Mouse (Mus musculus) small intestine, adult 2 months (tissue): ENCODE results near the gene Cdk14. TPM values are rescaled to one million over a fixed set of nuclear protein-coding genes. Genes with fewer than 3 reads are reported as not detected.

ENCODE experiments used
- H3K27ac ChIP-seq: fragments of 200-500 bp; 2 replicates; pipeline ENCODE4 v1.5.1; 2012; ENCODE audit warnings: low read depth, low read length, control low read depth, inconsistent platforms; ENCODE audit not compliant: insufficient read depth
- H3K27me3 ChIP-seq: fragments of 200-500 bp; 2 replicates; pipeline ENCODE4 v1.6.1; 2012; ENCODE audit warnings: mild to moderate bottlenecking, moderate library complexity, low read length, inconsistent platforms; ENCODE audit not compliant: control insufficient read depth, insufficient read depth
- H3K36me3 ChIP-seq: fragments of 200-500 bp; 2 replicates; pipeline ENCODE4 v1.6.1; 2012; ENCODE audit warnings: mild to moderate bottlenecking, low read length, control low read depth, inconsistent platforms; ENCODE audit not compliant: control insufficient read depth, insufficient read depth
- H3K4me1 ChIP-seq: fragments of 200-500 bp; 2 replicates; pipeline ENCODE4 v1.6.1; 2012; ENCODE audit warnings: low read length, inconsistent platforms, mixed read lengths; ENCODE audit not compliant: control insufficient read depth, insufficient read depth, insufficient read length
- H3K4me3 ChIP-seq: fragments of 200-500 bp; 2 replicates; pipeline ENCODE4 v1.5.1; 2012; ENCODE audit warnings: low read depth, mild to moderate bottlenecking, control low read depth, inconsistent platforms, low read length, moderate library complexity
- CTCF ChIP-seq: fragments of 200-500 bp; IDR thresholded peaks from 2 replicates; pipeline ENCODE4 v1.5.1; 2012; ENCODE audit warnings: low read depth, mild to moderate bottlenecking, control low read depth, inconsistent platforms, low read length, moderate library complexity, mixed read lengths; ENCODE audit not compliant: insufficient replicate concordance, insufficient read length; ENCODE audit errors: extremely low read depth
- POLR2A ChIP-seq: fragments of 200-500 bp; IDR thresholded peaks from 2 replicates; pipeline ENCODE4 v1.6.1; 2012; ENCODE audit warnings: low read depth, mild to moderate bottlenecking, control low read depth, inconsistent platforms, low read length, moderate library complexity
- WGBS: fragments of 180-500 bp; shearing (Covaris S2); methylation state at CpG from one replicate; pipeline ENCODE4 v1.1.7; 2018; 5-methylcytosine and 5-hydroxymethylcytosine counted together
- polyA plus RNA-seq: library from polyadenylated mRNA; depleted of rRNA; stranded (reverse); fragments of >200 nt; gene quantifications from 2 replicates; pipeline ENCODE4 v1.2.3, GENCODE M21; 2012

Cdk14 gene
- polyA plus RNA-seq, 1 experiment, result 0.37 TPM

DNA sequence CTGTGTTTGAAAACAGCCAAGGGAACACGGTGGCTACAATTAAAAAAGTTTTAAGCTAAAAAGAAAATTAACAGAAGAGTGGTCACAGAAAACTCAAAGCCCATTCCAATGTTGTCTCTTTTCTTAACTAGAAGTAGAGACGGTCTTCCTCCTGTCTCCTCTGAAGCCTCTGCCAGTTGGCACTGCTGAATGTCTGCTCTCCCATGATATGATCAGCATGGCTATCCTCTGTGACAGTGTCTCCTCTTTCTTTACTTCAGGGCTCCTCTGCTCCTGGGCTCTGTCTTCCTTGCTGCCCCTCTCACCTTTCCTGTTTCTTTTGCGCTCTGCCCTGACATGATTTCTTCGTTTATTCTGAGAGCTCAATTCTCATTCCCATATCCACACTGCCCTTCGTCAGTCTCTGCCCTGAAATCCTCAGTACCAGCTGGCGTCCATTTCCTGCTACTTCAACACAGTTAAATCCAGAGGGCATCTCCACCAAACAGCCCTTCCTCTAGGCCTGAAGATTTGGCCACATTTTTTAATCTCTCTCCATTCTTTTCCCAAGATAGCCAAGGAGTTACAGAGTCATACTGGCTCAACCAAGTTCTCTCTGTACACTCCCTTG is 567.3 kb downstream of the Cdk14 start:
- no peak overlapping the region; the same call in 1 of the 2 replicates for H3K27ac ChIP-seq

DNA sequence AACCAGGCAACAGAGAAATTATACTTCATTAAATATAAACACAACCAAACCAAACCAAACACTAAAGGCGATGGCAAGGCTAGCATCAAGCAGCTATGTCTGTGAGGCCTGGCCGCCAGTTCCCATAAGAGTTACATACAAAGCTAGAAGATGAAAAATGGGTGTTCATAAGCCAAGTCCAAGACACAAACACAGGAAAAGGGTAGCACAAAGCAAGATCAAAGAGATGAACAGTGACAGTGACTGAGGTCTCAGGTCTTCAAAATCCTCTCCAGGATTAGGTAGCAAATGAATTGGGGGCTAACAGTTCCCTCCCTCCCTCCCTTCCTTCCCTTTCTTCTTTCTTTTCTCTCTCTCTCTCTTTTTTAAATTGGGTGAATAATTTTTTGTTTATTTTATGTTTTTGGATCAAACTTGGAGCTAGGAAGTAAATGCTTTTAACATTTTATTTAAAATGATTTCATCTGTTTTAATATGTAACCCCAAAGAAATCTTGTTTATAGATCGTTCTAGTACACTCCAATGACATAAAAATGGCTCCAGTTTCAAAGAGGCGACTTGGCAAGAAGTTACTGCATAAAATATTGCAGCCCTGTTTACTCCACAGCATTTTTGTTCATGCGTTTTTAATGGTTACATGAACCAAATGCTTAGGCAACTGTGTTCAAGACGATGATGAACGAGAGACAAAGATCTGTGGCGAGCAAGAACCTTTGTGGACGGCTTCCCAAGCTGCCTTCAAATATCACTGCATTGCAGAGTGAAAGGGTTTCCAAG is 568.0 kb downstream of the Cdk14 start:
- no peak overlapping the region for H3K4me3 ChIP-seq
- H3K27ac ChIP-seq, result no peak overlapping the region
- no peaks in the 10 kb centered on the region for H3K36me3 ChIP-seq
- no peaks in the 10 kb centered on the region for H3K27me3 ChIP-seq
- 77% methylated on average over 9 of the region's 9 CpGs for WGBS
- H3K4me1 ChIP-seq, result no peaks in the 10 kb centered on the region
- TF ChIP-seq POLR2A (no peak), CTCF (no peak)

More for the DNA sequence above, 567.3 kb downstream of the Cdk14 start:
- Histone ChIP-seq H3K4me1 (no peaks in the 10 kb centered on the region), H3K27me3 (no peaks in the 10 kb centered on the region), H3K36me3 (no peaks in the 10 kb centered on the region), H3K4me3 (no peak overlapping the region)
- TF ChIP-seq CTCF (no peak), POLR2A (no peak)
- 68% methylated on average over 6 of the region's 6 CpGs for WGBS

DNA sequence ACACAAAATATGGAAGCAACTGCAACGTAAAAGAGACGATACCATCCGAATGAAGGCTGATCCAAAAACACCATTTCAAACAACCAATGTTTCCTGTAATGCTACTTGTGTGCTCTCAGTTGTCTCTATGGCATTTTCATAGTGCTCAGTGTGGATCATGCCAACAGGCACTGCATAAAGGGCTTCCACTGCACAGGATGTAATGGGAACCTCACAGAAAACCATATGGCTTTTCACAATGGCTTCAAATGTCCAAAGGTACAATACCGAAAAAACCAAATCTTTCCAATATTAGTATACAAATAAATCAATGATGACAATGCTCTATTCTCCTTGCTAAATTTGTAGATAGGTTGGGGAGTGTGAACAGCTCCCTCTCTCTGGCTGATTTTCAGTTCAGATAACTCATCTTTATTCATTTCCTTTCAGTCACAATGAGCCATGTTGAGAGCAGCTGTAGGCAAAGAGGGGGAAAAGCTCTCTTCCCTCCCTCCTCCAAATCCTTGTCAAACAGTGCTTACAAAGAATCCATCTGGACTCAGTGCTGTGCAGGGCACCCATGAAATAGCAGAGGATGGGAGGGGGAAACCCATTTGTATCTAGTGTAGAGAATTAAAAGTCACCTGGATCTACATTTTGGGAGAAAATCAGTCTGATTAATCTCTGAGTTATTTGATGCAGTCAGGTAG is 568.7 kb downstream of the Cdk14 start:
- Histone ChIP-seq H3K4me3 (no peak overlapping the region), H3K27me3 (no peaks in the 10 kb centered on the region; the same call in 1 of the 2 replicates), H3K27ac (no peak overlapping the region), H3K36me3 (no peaks in the 10 kb centered on the region), H3K4me1 (no peaks in the 10 kb centered on the region)
- WGBS, result 92% methylated on average over 4 of the region's 4 CpGs
- no peak for TF ChIP-seq CTCF
- TF ChIP-seq POLR2A, result no peak

DNA sequence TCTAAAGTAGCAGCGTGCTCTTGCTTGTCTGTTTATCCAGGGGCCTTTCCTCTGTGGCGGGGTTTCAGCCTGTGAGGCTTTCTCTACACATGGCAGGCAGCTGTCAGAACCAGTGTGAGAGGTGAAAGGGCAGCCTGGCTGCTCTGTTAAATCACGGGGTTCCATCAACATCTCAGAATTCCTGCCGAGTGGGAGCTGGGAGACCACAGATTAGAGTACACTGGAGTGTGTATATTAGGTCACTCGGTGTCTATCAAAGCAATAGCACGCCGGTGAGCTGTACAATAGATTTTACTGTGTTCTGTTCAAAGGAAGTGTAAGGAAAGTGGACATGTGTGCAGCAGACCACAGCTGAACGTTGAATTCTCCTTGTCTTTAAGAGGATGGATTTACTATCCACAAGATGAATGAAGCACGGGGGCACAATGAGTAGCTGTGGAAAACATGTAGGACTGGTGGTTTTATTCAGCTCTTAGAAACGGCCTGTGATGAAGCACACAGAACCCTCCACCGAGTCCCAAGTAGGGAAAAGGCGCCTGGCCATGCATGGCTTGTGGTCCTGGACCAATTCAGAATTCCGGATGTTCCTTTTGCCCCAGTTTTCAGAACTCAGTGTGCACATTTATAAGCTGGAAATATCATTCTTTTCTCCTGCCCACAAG is 585.2 kb downstream of the Cdk14 start:
- TF ChIP-seq POLR2A (no peak), CTCF (no peak)
- no peaks in the 10 kb centered on the region for H3K36me3 ChIP-seq
- H3K4me1 ChIP-seq, result no peaks in the 10 kb centered on the region
- H3K27ac ChIP-seq, result no peak overlapping the region
- H3K27me3 ChIP-seq, result no peaks in the 10 kb centered on the region
- H3K4me3 ChIP-seq, result no peak overlapping the region
- WGBS, result 51% methylated on average over 13 of the region's 13 CpGs

DNA sequence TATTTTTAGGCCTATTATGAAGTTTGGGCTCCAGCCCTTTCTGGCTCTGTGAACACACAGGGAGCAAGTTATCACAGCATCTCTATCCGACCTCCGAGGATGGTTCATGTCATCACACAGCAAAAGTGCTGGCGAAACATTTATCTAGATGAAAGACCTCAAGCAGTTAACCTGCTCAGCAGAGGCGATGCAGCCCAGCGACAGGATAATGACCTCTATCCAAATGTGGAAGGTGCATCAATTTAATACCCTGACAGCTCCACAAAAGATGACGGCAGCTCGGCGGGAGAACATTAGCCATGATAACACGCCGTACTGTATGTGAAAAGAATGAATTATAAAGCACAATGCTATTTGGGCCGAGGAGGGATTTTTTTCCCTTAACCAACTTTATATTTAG is 586.2 kb downstream of the Cdk14 start:
- H3K27ac ChIP-seq, result no peak overlapping the region
- no peak overlapping the region for H3K4me3 ChIP-seq
- no peak for TF ChIP-seq POLR2A
- 83% methylated on average over 11 of the region's 11 CpGs for WGBS
- H3K36me3 ChIP-seq, result no peaks in the 10 kb centered on the region
- H3K27me3 ChIP-seq, result no peaks in the 10 kb centered on the region
- no peaks in the 10 kb centered on the region for H3K4me1 ChIP-seq

DNA sequence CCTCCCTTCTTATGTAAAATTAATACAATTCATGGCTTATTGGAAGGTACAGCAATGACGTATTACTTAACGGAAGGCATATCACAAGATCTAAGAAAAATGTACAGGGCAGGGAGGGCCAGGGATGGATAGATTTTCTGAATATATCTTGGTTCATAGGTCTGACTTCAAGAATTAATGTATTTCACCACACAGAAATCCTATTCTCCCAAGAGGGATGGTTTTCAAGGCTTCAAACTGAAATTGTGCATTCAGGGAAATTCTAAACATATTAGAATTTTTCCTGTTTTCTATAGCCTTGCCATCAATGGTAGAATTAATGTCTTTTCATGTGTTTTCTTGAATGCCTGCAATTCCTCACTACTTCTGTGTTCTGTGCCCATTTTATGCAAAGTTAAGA is 593.2 kb downstream of the Cdk14 start:
- H3K27me3 ChIP-seq, result no peaks in the 10 kb centered on the region
- no peaks in the 10 kb centered on the region for H3K36me3 ChIP-seq
- 88% methylated on average over 2 of the region's 2 CpGs for WGBS
- H3K4me3 ChIP-seq, result no peak overlapping the region
- no peak overlapping the region for H3K27ac ChIP-seq
- TF ChIP-seq POLR2A (no peak), CTCF (no peak)
- no peaks in the 10 kb centered on the region for H3K4me1 ChIP-seq

DNA sequence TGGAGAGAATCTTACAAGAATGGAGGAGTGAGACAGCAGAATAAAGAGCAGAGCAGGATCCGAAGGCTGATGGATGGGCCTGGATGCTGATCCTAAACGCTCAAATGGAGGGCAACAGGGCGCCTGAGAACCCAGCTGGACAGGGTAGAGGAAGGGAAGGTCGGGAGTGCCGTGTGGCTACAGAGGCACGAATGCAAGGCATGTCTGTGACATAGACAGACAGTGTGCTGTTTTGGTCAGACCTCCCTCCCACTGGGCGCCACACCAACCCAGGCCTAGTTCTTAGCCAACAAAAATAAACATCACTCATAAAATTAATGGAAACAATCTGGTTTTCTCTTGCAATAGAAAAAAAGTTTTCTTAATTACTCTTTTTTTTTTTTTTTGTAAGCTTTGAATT is 594.2 kb downstream of the Cdk14 start:
- 68% methylated on average over 7 of the region's 7 CpGs for WGBS
- H3K4me1 ChIP-seq, result no peaks in the 10 kb centered on the region
- H3K27me3 ChIP-seq, result no peaks in the 10 kb centered on the region
- no peak overlapping the region for H3K4me3 ChIP-seq
- no peaks in the 10 kb centered on the region for H3K36me3 ChIP-seq
- no peak overlapping the region for H3K27ac ChIP-seq
- TF ChIP-seq POLR2A (no peak), CTCF (no peak)
